Mouse (Mus musculus) left cerebral cortex, postnatal 10 days (tissue): ENCODE measurements at regions not wholly inside any gene's neighbourhood (a gene's known extent, or its start where the extent isn't known, plus 50 kb on each side); places are given as distances from the start of the nearest gene placed in this dataset.

Source experiments
- DNase-seq, 2 experiments: peaks; one replicate each; pipeline ENCODE4 v3.0.0; 2021 to 2022; ENCODE audit warnings: low spot score in 2 of 2, mixed read lengths in 1 of 2; ENCODE audit errors: extremely low spot score in 1 of 2
- intact Hi-C: fragments of 180-260 bp; cut with DNase I; formaldehyde crosslinking; loops from one replicate; pipeline ENCODE4 v1.15.1; 2025

GRCm38 (mm10) chr2:21129621-21130020 is 75.5 kb downstream of the Enkur start:
- DNase-seq: no peak
- intact Hi-C loops: no loop called here

GRCm38 (mm10) chr2:21126531-21126930 is 78.6 kb downstream of the Enkur start:
- intact Hi-C loops: no loop called here
- DNase-seq: no peak

DNA sequence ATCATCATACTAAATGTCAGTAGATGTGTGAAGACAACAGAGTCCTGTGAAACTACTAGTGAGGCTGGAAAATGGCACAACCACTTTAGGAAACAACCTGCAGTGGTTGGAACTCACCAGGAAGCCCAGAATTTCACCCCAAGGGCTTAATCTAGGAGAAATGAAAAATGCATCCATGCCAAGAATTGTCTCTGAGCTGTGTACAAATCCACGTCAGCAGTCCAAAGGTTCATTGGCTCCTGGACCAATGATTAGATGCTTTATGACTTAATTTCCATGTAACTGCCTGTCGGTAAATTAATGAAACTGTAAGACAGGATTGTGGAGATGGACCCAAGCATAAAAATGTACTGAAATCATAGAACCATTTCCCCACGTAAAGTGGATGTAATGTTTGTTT is 82.7 kb downstream of the Enkur start:
- intact Hi-C loops: no loop called here
- DNase-seq: no peak

DNA sequence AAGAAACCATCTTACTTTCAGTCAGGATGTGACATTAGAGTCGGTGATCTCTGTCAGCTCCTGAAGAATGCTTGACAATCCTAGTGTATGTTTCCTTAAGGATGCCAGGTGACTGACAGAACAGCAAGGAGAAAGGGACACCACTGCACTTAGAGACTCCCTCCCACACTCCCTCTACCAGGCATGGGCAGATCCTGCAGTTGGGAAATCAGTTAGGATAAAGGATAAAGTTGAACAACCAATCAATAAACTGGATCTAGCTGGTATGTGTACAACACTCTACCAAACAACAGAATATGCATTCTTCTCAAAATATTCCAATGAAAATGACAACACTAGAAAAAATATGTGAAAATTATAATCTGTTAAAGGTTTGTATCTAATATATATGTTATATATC is 83.5 kb downstream of the Enkur start:
- intact Hi-C loops: no loop called here
- DNase-seq: no peak

- DNase-seq: no peak
- intact Hi-C loops: no loop called here
These were observed 88.3 kb downstream of the Enkur start for GRCm38 (mm10) chr2:21116817-21117216.

- DNase-seq: no peak
- intact Hi-C loops: no loop called here
These were observed 93.6 kb downstream of the Enkur start for GRCm38 (mm10) chr2:21111527-21111926.

GRCm38 (mm10) chr2:21100248-21100808 is 104.8 kb downstream of the Enkur start:
- intact Hi-C loops: no loop called here
- no peak for DNase-seq

GRCm38 (mm10) chr2:21091058-21091971 is 113.8 kb downstream of the Enkur start:
- intact Hi-C loops: no loop called here
- peak; percentile 6 to 26 for DNase-seq

- intact Hi-C loops: no loop called here
- no peak for DNase-seq
These were observed 116.8 kb upstream of the Arhgap21 start for GRCm38 (mm10) chr2:21085517-21085916.

DNA sequence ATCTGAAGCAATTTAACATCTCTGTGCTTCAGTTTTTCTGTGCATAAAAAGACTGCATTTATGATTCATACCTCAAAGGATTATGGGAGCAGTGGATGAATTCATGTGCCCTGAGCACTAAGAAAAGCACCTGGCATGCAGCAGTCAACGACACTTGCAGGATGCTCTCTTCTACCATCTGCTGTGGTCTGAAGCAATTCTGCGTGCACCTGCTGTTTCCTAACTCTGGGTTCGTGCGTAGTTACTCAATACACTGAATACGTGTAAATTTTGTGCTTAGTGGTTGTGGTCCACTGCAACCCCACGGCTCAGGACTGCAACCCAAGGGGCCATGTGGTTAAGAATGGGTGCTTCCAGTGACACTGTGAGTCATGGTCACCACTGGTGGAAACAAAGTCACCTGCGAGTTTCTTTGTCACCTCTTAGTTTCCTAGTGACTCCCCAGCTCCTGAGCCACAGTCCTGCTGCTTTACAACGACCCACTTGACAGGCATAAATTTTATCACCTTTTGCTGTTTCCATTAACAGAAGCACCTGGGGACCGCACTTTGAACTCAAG is 98.7 kb upstream of the Arhgap21 start:
- intact Hi-C loops: no loop called here
- no peak for DNase-seq

DNA sequence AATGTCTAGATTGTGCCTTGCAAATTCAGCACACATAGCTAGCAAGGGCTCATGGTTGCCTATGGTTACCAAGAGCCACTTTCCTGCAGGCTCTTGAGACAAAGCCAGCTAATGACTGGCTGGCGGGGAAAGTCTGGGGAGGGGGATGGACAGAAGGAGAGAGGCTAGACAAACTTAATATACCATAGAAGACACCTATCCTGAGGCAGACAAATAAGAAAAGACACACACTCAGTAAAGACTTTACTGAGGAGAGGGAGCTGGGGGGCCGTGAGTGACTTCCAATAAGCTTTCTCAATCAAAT is 91.6 kb upstream of the Arhgap21 start:
- intact Hi-C loops: no loop called here
- DNase-seq: peak in 1 of 2 experiments; percentile 36

DNA sequence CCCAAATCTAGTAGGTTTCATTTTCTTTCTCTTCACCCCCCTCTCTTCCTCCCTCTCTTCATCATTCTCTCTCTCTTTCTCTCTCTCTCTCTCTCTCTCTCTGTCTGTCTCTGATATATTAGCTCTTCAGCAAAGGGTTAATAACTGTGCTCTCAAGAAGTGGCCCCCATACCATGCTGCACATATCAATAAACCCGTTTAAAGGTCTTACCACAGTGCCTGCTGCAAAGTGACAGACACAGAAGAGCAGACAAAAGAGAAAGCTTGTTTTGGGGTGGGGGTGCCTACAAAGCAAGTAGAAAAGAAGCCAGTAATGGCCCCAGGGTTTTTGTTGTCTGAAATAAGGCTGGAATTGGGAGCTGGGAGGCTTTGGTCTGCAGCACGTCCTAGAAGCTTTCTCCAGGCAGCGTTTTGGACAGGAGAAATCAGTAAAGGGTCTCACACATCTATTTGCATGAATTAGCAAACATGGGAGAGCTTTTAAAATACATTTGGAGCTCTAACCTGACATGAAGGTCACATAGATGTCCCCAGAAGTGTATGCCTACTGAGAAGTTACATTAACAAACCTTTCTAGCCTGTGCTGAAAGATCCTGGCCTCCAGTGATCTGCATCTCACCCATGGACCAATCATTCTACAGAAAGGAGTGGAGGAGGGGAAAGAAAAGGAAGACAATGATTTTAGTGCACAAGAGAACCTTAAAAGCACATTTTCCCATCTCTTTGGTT is 91.1 kb upstream of the Arhgap21 start:
- DNase-seq: no peak
- intact Hi-C loops: loop anchor here (5.0 kb wide), 1 partner anchor 92 kb away; the partner anchor contains the start of gene Arhgap21

DNA sequence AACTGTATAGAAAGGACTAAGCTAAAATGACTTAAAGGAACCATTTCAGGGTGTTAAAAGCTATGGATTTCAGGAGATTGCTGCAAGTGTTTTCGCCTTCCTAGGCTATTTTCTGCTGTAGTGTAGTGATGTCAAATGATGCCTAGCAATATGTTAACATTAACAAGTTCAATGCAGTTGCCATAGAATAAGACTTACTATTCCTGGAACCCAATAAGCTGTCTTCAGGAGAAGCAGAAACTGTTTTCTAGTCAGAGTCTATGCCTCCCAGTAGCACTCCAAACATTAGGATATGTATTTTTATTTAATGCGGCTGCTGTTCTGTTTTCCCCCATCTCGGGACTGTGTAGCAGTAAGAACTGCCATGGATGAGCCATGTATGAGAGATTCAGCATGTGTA is 90.3 kb upstream of the Arhgap21 start:
- intact Hi-C loops: loop anchor here (5.0 kb wide), 1 partner anchor 92 kb away; the partner anchor contains the start of gene Arhgap21
- no peak for DNase-seq

- no peak for DNase-seq
- intact Hi-C loops: loop anchor here (5.0 kb wide), 1 partner anchor 89 kb away; the partner anchor contains the start of gene Arhgap21
These were observed 87.9 kb upstream of the Arhgap21 start for GRCm38 (mm10) chr2:21056450-21057210.

- intact Hi-C loops: loop anchor here (5.0 kb wide), 1 partner anchor 88 kb away; the partner anchor contains the start of gene Arhgap21
These were observed 86.7 kb upstream of the Arhgap21 start for GRCm38 (mm10) chr2:21055416-21055815.

GRCm38 (mm10) chr2:21054325-21055082 is 85.8 kb upstream of the Arhgap21 start:
- intact Hi-C loops: loop anchor here (5.0 kb wide), 1 partner anchor 87 kb away; the partner anchor contains the start of gene Arhgap21
- DNase-seq: no peak

More at GRCm38 (mm10) chr2:21055416-21055815, 86.7 kb upstream of the Arhgap21 start:
- no peak for DNase-seq

- intact Hi-C loops: no loop called here
- DNase-seq: no peak
These were observed 84.9 kb upstream of the Arhgap21 start for GRCm38 (mm10) chr2:21053596-21053995.

DNA sequence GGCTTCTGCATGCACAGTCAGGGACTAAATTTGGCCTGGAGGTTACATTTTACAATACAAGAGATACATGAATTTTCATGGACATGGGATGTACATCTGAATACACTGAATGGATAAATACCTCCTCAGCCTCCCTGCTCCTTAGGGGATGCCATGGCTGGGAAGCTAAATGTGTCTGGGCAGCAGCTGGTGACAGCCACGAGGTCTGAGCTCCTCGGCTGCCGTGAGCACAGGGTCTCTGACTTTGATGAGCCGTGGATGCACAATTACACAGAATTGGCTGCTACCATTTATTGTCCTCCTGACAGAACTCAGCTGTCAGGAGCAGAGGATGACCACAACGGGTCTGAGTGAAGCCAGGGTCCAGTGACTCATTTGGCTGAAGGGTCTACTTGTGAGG is 80.3 kb upstream of the Arhgap21 start:
- intact Hi-C loops: no loop called here
- DNase-seq: no peak
